Comparison of ENCODE assay signal across 8 mouse cellular contexts in the genomic region with DNA sequence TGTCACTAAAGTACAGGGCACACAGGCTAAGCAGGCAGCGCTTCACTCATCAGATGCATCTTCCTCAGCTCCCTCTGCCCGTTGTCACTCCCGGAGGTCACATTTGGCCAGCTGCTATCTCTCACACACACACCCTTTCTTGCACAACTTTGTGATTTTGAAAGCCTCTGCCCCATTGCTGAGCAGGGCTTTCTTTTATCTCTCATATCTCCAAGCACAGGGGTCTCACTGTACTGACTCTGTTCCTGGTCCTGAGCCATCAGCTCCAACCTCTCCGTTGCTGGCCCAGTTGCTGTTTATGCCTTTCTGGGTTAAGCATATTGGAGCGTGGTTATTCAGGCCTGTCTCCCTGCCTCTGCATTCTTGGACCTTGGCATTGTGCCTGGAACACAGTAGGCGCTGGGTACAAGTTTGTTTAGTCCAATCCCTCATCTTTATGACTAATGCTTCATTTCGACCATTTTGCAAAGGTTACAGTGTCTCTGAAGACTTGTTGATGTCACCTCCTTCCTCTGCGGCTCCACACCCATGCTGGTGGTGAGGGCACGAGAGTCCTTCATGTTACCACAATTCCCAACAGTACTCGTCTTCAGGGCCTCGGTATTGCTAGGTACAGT.
DNase-seq lines count a peak whose midpoint lies in the region; ATAC-seq and TF ChIP-seq lines count a peak whose summit lies in the region.

No protein-coding gene starts in this region.

- no peaks in the 10 kb centered on the region for H3K36me3 ChIP-seq in limb, embryonic 15.5 days
- H3K36me3 ChIP-seq in limb, embryonic 10.5 days: no peaks in the 10 kb centered on the region
- no peaks in the 10 kb centered on the region for H3K36me3 ChIP-seq in kidney, postnatal 0 days (ENCODE audit: insufficient read depth, low read length)
- H3K36me3 ChIP-seq in small intestine, adult 2 months (ENCODE audit: control insufficient read depth, insufficient read depth, low read length): no peaks in the 10 kb centered on the region
- no peaks in the 10 kb centered on the region for H3K36me3 ChIP-seq in midbrain, embryonic 14.5 days (ENCODE audit: control insufficient read depth, insufficient read depth, low read length)

- no peaks in the 10 kb centered on the region for H3K9me3 ChIP-seq in limb, embryonic 15.5 days
- H3K9me3 ChIP-seq in limb, embryonic 10.5 days (replicated peaks): no peaks in the 10 kb centered on the region
- H3K9me3 ChIP-seq in kidney, postnatal 0 days (replicated peaks; ENCODE audit: low read length): no peaks in the 10 kb centered on the region
- no peaks in the 10 kb centered on the region for H3K9me3 ChIP-seq in midbrain, embryonic 14.5 days (ENCODE audit: control insufficient read depth, low read length)

- no peak for TF ChIP-seq POLR2A in small intestine, adult 2 months (IDR thresholded peaks at IDR 0.05; ENCODE audit: low read depth, low read length)

- 0 out of 2 replicates have a peak overlapping the region, but pooled peaks have one; percentile 27 for H3K27ac ChIP-seq in limb, embryonic 15.5 days
- no peak overlapping the region for H3K27ac ChIP-seq in limb, embryonic 10.5 days
- peak overlapping the region; percentile 77 for H3K27ac ChIP-seq in brown adipose tissue, adult 24 weeks (replicated peaks; ENCODE audit: low read depth, low read length)
- peak overlapping the region; percentile 50 for H3K27ac ChIP-seq in kidney, postnatal 0 days
- H3K27ac ChIP-seq in small intestine, adult 2 months (ENCODE audit: insufficient read depth, low read depth, low read length): peak overlapping the region; percentile 33; the same call in 1 of the 2 replicates
- no peak overlapping the region for H3K27ac ChIP-seq in midbrain, embryonic 14.5 days (replicated peaks; ENCODE audit: low read depth, low read length)

- no peak for TF ChIP-seq CTCF in kidney, postnatal 0 days (IDR thresholded peaks at IDR 0.05; ENCODE audit: low read depth)
- TF ChIP-seq CTCF in small intestine, adult 2 months (IDR thresholded peaks at IDR 0.05; ENCODE audit: extremely low read depth, insufficient read length, insufficient replicate concordance, low read depth, low read length): no peak

- no peak for DNase-seq in limb, embryonic 10.5 days (ENCODE audit: low spot score)
- DNase-seq in kidney, postnatal 0 days (ENCODE audit: low spot score): peak; percentile 43
- DNase-seq in midbrain, embryonic 14.5 days: no peak
- DNase-seq in layer of hippocampus, postnatal 14 days (ENCODE audit: low spot score in 2 of 2): no peak
- DNase-seq in right cerebral cortex, postnatal 14 days: no peak

- no peak overlapping the region for H3K9ac ChIP-seq in limb, embryonic 15.5 days
- no peak overlapping the region for H3K9ac ChIP-seq in kidney, postnatal 0 days (ENCODE audit: low read depth, low read length)
- no peak overlapping the region for H3K9ac ChIP-seq in midbrain, embryonic 14.5 days (replicated peaks; ENCODE audit: low read length)

- no peak overlapping the region for H3K4me3 ChIP-seq in limb, embryonic 15.5 days
- H3K4me3 ChIP-seq in limb, embryonic 10.5 days: no peak overlapping the region
- no peak overlapping the region for H3K4me3 ChIP-seq in brown adipose tissue, adult 24 weeks (ENCODE audit: insufficient read depth, low read depth, low read length)
- H3K4me3 ChIP-seq in kidney, postnatal 0 days (replicated peaks; ENCODE audit: low read depth, low read length): no peak overlapping the region
- H3K4me3 ChIP-seq in small intestine, adult 2 months (ENCODE audit: low read depth, low read length): no peak overlapping the region
- H3K4me3 ChIP-seq in midbrain, embryonic 14.5 days (replicated peaks; ENCODE audit: low read depth, low read length): no peak overlapping the region

- ATAC-seq in limb, embryonic 15.5 days (ENCODE audit: insufficient number of reproducible peaks, low FRiP score, low TSS enrichment, low read depth): no peak
- ATAC-seq in kidney, postnatal 0 days (replicated peaks; ENCODE audit: low FRiP score, low read depth): no peak
- no peak for ATAC-seq in midbrain, embryonic 14.5 days (ENCODE audit: low FRiP score, low TSS enrichment)

- H3K4me2 ChIP-seq in limb, embryonic 15.5 days: no peak overlapping the region
- H3K4me2 ChIP-seq in kidney, postnatal 0 days (ENCODE audit: low read length): no peak overlapping the region
- no peak overlapping the region for H3K4me2 ChIP-seq in midbrain, embryonic 14.5 days (ENCODE audit: low read length)

- H3K4me1 ChIP-seq in limb, embryonic 15.5 days: peaks cover 37% of the 10 kb centered on the region
- peaks cover 41% of the 10 kb centered on the region for H3K4me1 ChIP-seq in limb, embryonic 10.5 days
- H3K4me1 ChIP-seq in brown adipose tissue, adult 24 weeks (ENCODE audit: control insufficient read depth, insufficient read depth, insufficient read length, low read length): peaks cover 22% of the 10 kb centered on the region
- peaks cover 13% of the 10 kb centered on the region for H3K4me1 ChIP-seq in kidney, postnatal 0 days (replicated peaks; ENCODE audit: insufficient read depth, low read length)
- H3K4me1 ChIP-seq in small intestine, adult 2 months (ENCODE audit: control insufficient read depth, insufficient read depth, insufficient read length, low read length): peaks cover 8% of the 10 kb centered on the region; the same call in 1 of the 2 replicates
- peaks cover 33% of the 10 kb centered on the region for H3K4me1 ChIP-seq in midbrain, embryonic 14.5 days (ENCODE audit: control insufficient read depth, insufficient read depth, low read length)

- 68% methylated on average over 11 of the region's 11 CpGs for WGBS in limb, embryonic 15.5 days
- WGBS in limb, embryonic 10.5 days: 78% methylated on average over 11 of the region's 11 CpGs
- WGBS in kidney, postnatal 0 days: 60% methylated on average over 11 of the region's 11 CpGs
- WGBS in small intestine, adult 2 months: 20% methylated on average over 11 of the region's 11 CpGs
- 78% methylated on average over 11 of the region's 11 CpGs for WGBS in midbrain, embryonic 14.5 days

- no peaks in the 10 kb centered on the region for H3K27me3 ChIP-seq in limb, embryonic 15.5 days
- H3K27me3 ChIP-seq in limb, embryonic 10.5 days (ENCODE audit: low read depth, poor library complexity, severe bottlenecking): peaks cover 15% of the 10 kb centered on the region; the same call in 1 of the 2 replicates
- H3K27me3 ChIP-seq in kidney, postnatal 0 days (ENCODE audit: insufficient read depth, low read length): no peaks in the 10 kb centered on the region
- H3K27me3 ChIP-seq in small intestine, adult 2 months (ENCODE audit: control insufficient read depth, insufficient read depth, low read length): no peaks in the 10 kb centered on the region
- H3K27me3 ChIP-seq in midbrain, embryonic 14.5 days (ENCODE audit: control insufficient read depth, insufficient read depth, low read length): no peaks in the 10 kb centered on the region

Comparison
In these comparisons a context has a peak if more than half of its experiments do, and no peak if none do; other contexts are left out.
1. H3K27ac ChIP-seq: peak in limb, embryonic 15.5 days (single experiment), brown adipose tissue, adult 24 weeks (single experiment), kidney, postnatal 0 days (single experiment) and small intestine, adult 2 months (single experiment); none in limb, embryonic 10.5 days (single experiment) and midbrain, embryonic 14.5 days (single experiment).